In the genomic region with DNA sequence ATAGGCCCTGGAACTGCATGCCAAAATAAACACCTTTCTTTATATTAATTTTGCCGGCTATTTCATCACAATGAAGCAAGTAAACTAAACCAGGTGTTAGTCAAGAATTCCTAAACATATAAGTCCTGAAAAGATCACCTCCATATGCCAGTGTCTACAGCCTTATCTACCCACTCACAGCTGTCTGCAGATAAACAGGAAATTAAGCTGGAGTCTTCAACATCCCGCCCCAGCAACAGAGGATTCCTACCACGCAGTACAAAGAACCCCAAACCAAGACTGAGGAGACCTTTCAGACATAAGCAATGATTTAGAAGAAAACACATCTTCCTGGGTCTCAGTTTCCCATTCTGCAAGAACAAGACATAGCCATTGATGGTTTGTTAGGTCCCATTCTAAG, we compare ENCODE assay signal across 16 mouse cellular contexts.
"Had no signal": no experiment of that assay in that cellular context is flagged by ENCODE, and none has a peak within 500 bp of the region (broad histone marks: within the 10 kb centered on the region; RNA-seq: fewer than 3 reads in every experiment).

No protein-coding gene starts in this region.

- H3K27ac ChIP-seq: layer of hippocampus, adult 2 months; limb, embryonic 15.5 days; liver, embryonic 12.5 days; lung, embryonic 15.5 days; midbrain, embryonic 15.5 days; neural tube, embryonic 15.5 days had no signal

- DNase-seq: kidney, adult 11 months; kidney, adult 9 months; kidney, postnatal 10 days; kidney, postnatal 4 days; left cerebral cortex, postnatal 4 days; lung, postnatal 4 days; right cerebral cortex, adult 18-20 months; right cerebral cortex, postnatal 25 days; thymus, postnatal 14 days had no signal

- H3K9ac ChIP-seq: limb, embryonic 15.5 days; liver, embryonic 12.5 days; lung, embryonic 15.5 days; midbrain, embryonic 15.5 days; neural tube, embryonic 15.5 days had no signal

- H3K9me3 ChIP-seq: limb, embryonic 15.5 days; liver, embryonic 12.5 days; lung, embryonic 15.5 days; midbrain, embryonic 15.5 days; neural tube, embryonic 15.5 days had no signal

- ATAC-seq: liver, embryonic 12.5 days; midbrain, embryonic 15.5 days had no signal

- H3K4me2 ChIP-seq: limb, embryonic 15.5 days; liver, embryonic 12.5 days; lung, embryonic 15.5 days; midbrain, embryonic 11.5 days; midbrain, embryonic 15.5 days; neural tube, embryonic 15.5 days had no signal

- H3K4me1 ChIP-seq: limb, embryonic 15.5 days; lung, embryonic 15.5 days; midbrain, embryonic 15.5 days; neural tube, embryonic 15.5 days had no signal

- H3K4me3 ChIP-seq: layer of hippocampus, adult 2 months; limb, embryonic 15.5 days; liver, embryonic 12.5 days; lung, embryonic 15.5 days; midbrain, embryonic 15.5 days; neural tube, embryonic 15.5 days had no signal

- H3K27me3 ChIP-seq: limb, embryonic 15.5 days; liver, embryonic 12.5 days; lung, embryonic 15.5 days; midbrain, embryonic 15.5 days; neural tube, embryonic 15.5 days had no signal
